Mouse (Mus musculus): ENCODE measurements around the gene Rnf182.

DNA sequence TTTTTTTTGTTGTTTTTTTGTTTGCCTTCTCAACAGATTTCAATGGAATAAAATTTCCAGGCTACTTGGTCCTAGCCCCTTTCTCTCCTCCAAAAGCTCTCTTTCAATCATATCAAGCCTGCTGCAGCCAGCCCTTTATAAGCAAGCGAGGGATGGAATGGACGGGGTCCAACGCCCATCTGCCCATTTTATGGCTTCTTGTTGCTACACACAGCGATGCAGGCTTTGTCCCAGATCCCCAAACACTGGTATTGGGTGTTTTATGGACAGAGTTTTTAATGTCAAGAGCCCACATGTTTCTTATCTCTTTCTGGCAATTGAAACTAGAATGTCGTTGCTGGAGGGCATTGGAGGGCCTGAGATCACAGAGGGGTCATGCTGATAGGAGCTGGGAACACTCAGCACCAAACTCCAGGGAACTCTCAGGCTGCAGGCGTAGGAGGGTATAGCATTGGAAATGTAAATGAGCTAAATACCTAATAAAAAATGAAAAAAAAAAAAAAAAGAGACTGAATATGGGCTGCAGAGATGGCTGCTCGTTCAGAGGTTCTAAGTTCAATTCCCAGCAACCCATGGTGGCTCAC is 89.1 kb downstream of the Rnf182 start:
- no peak for TF ChIP-seq CTCF (IDR thresholded peaks at IDR 0.05; ENCODE audit: low read depth)
- TF ChIP-seq EP300 (IDR thresholded peaks at IDR 0.05; ENCODE audit: low read depth): no peak

All from liver, postnatal 0 days (tissue).